Mouse (Mus musculus) hindbrain, embryonic 14.5 days (tissue): ENCODE data around the gene Ndufa13. TPM values are rescaled to one million over a fixed set of nuclear protein-coding genes. Genes with fewer than 3 reads are reported as not detected.

Source experiments
- polyA plus RNA-seq: library from polyadenylated mRNA; unstranded; fragments of >200 nt; fragmentation: Nextera tagmentation; extraction: Ambion mirVana; gene quantifications from 2 replicates; pipeline ENCODE4 v1.2.1, GENCODE M21; 2014

Gene Ndufa13
- polyA plus RNA-seq, 1 experiment from 2014 or later, result 213 TPM

Other genes starting within 250 kb of the Ndufa13 start
- 1.6 and 2.2 TPM in 2 replicates for gene Zfp964, start 248.1 kb downstream of the Ndufa13 start, polyA plus RNA-seq
- 24.8 and 29.8 TPM in 2 replicates for gene Zfp869, start 191.8 kb downstream of the Ndufa13 start, polyA plus RNA-seq
- 7.4 and 8.4 TPM in 2 replicates for gene Zfp963, start 152.6 kb downstream of the Ndufa13 start, polyA plus RNA-seq
- gene Gm20422, start 127.7 kb downstream of the Ndufa13 start, polyA plus RNA-seq, result 1.0 and 1.7 TPM in 2 replicates
- gene Atp13a1, start 111.4 kb downstream of the Ndufa13 start, polyA plus RNA-seq, result 47.8 and 48.3 TPM in 2 replicates
- 40.3 and 40.5 TPM in 2 replicates for gene Zfp866, start 111.4 kb downstream of the Ndufa13 start, polyA plus RNA-seq
- 22.1 and 27.7 TPM in 2 replicates for gene Gmip, start 93.9 kb downstream of the Ndufa13 start, polyA plus RNA-seq
- gene Lpar2, start 80.1 kb downstream of the Ndufa13 start, polyA plus RNA-seq, result 0.99 and 1.6 TPM in 2 replicates
- 52.9 and 59.7 TPM in 2 replicates for gene Pbx4, start 70.1 kb downstream of the Ndufa13 start, polyA plus RNA-seq
- gene Cilp2, start 14.9 kb downstream of the Ndufa13 start, polyA plus RNA-seq, result 4.1 and 4.2 TPM in 2 replicates
- 4.6 and 4.7 TPM in 2 replicates for gene Tssk6, start 374 bp downstream of the Ndufa13 start, polyA plus RNA-seq
- 11.0 and 12.3 TPM in 2 replicates for gene Yjefn3, start 154 bp upstream of the Ndufa13 start, polyA plus RNA-seq
- 26.4 and 26.5 TPM in 2 replicates for gene Gatad2a, start 93.8 kb upstream of the Ndufa13 start, polyA plus RNA-seq
- 69.3 and 69.4 TPM in 2 replicates for gene Mau2, start 140.2 kb upstream of the Ndufa13 start, polyA plus RNA-seq
- gene Sugp1, start 140.3 kb upstream of the Ndufa13 start, polyA plus RNA-seq, result 40.3 and 44.8 TPM in 2 replicates
- gene Tm6sf2, start 170.4 kb upstream of the Ndufa13 start, polyA plus RNA-seq, result 1.0 and 1.9 TPM in 2 replicates
- 0.80 and 1.1 TPM in 2 replicates for gene Hapln4, start 180.9 kb upstream of the Ndufa13 start, polyA plus RNA-seq
- gene Ncan, start 218.3 kb upstream of the Ndufa13 start, polyA plus RNA-seq, result 141 and 152 TPM in 2 replicates
- gene Nr2c2ap, start 228.8 kb upstream of the Ndufa13 start, polyA plus RNA-seq, result 29.1 and 29.5 TPM in 2 replicates
- gene Rfxank, start 236.6 kb upstream of the Ndufa13 start, polyA plus RNA-seq, result 7.2 and 8.2 TPM in 2 replicates
- 62.1 and 62.7 TPM in 2 replicates for gene Borcs8, start 236.9 kb upstream of the Ndufa13 start, polyA plus RNA-seq
- gene Mef2b, start 237.2 kb upstream of the Ndufa13 start, polyA plus RNA-seq, result 0.73 and 0.83 TPM in 2 replicates